Mouse (Mus musculus) gonadal fat pad, adult 2 months (tissue): ENCODE data around the gene Dcpp1. TPM values are rescaled to one million over a fixed set of nuclear protein-coding genes. Genes with fewer than 3 reads are reported as not detected.

Source experiments
- DNase-seq: peaks from one replicate; pipeline ENCODE4 v3.0.0-alpha.2; 2012; ENCODE audit warnings: low read depth
- polyA plus RNA-seq: library from polyadenylated mRNA; depleted of rRNA; stranded (reverse); fragments of >200 nt; gene quantifications from 2 replicates; pipeline ENCODE4 v1.2.3, GENCODE M21; 2012; rRNA removed

Gene Dcpp1
- polyA plus RNA-seq, 1 experiment: not detected

DNA sequence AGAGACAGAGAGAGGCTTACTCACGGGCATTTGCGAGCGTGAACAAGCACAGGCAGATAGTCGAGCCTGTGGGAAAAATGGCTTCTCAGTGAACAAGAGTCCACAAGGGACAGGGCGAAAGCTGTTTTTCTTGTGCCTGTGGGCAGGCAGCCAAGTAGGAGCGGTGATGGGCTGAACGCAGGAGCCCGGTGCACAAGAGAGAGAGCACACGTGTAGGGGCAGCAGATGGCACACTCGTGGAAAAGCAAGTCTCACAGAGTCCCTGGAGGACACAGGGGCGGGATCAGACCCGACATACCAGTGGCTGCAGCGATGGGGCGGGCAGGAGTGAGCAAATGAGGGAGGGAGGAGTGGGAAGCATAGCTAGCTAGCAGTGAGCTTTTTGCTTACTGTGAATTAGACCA is 44.4 kb downstream of the Dcpp1 start:
- DNase-seq: no peak

DNA sequence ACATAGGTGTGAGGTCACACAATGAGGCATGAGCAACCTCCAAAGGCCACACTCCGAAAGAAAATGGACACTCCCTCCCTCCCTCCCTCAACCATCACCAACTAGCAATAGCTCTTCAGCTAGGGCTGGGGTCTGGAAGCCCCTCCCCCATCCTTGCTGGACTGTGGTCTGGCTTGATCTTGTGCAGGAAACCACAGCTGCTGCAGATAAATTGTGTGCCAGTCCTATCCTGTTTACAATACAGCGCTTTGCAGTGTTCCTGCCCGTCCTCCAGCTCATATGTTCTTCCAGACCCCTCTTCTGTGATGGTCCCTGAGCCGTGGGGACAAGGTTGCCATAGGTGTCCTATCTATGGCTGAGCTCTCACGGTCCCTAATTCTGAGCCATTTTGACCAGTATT is 50.5 kb downstream of the Dcpp1 start:
- DNase-seq: no peak

Other genes starting within 250 kb of the Dcpp1 start
- gene Mmp25, start 235.6 kb upstream of the Dcpp1 start, polyA plus RNA-seq: 0.30 and 0.32 TPM in 2 replicates
- gene Bicdl2, start 220.4 kb upstream of the Dcpp1 start, polyA plus RNA-seq: 1.7 TPM in 2 replicates
- 326 and 359 TPM in 2 replicates for gene Hcfc1r1, start 207.3 kb upstream of the Dcpp1 start, polyA plus RNA-seq
- gene Thoc6, start 207.0 kb upstream of the Dcpp1 start, polyA plus RNA-seq: 15.7 and 21.4 TPM in 2 replicates
- 17.6 and 20.9 TPM in 2 replicates for gene Tnfrsf12a, start 203.4 kb upstream of the Dcpp1 start, polyA plus RNA-seq
- gene Cldn6, start 201.6 kb upstream of the Dcpp1 start, polyA plus RNA-seq: 1.9 and 2.0 TPM in 2 replicates
- 0.99 and 1.7 TPM in 2 replicates for gene Cldn9, start 196.8 kb upstream of the Dcpp1 start, polyA plus RNA-seq
- 0.16 and 0.28 TPM in 2 replicates for gene 1520401A03Rik, start 158.1 kb upstream of the Dcpp1 start, polyA plus RNA-seq
- gene Pkmyt1, start 154.5 kb upstream of the Dcpp1 start, polyA plus RNA-seq: 14.9 and 15.7 TPM in 2 replicates
- gene Paqr4, start 140.0 kb upstream of the Dcpp1 start, polyA plus RNA-seq: 27.7 and 28.9 TPM in 2 replicates
- gene Kremen2, start 135.0 kb upstream of the Dcpp1 start, polyA plus RNA-seq: 0.43 and 0.57 TPM in 2 replicates
- 52.1 and 54.6 TPM in 2 replicates for gene Flywch1, start 109.3 kb upstream of the Dcpp1 start, polyA plus RNA-seq
- gene Flywch2, start 94.8 kb upstream of the Dcpp1 start, polyA plus RNA-seq: 14.1 and 15.4 TPM in 2 replicates
- 381 and 457 TPM in 2 replicates for gene Srrm2, start 90.3 kb upstream of the Dcpp1 start, polyA plus RNA-seq
- gene Elob, start 51.7 kb upstream of the Dcpp1 start, polyA plus RNA-seq: 689 and 774 TPM in 2 replicates
- 3.5 and 5.6 TPM in 2 replicates for gene Prss33, start 44.8 kb upstream of the Dcpp1 start, polyA plus RNA-seq
- gene Prss32, start 37.0 kb upstream of the Dcpp1 start, polyA plus RNA-seq: 0.19 TPM in 1 of 2 replicates, not detected in the other
- gene Prss41, start 36.7 kb upstream of the Dcpp1 start, polyA plus RNA-seq: 0.77 and 1.0 TPM in 2 replicates
- gene Prss21, start 12.8 kb upstream of the Dcpp1 start, polyA plus RNA-seq: 0.18 and 0.76 TPM in 2 replicates
- gene Dcpp2, start within 50 bp of the Dcpp1 start, polyA plus RNA-seq: not detected in 2 replicates
- gene Dcpp3, start 36.6 kb downstream of the Dcpp1 start, polyA plus RNA-seq: not detected in 2 replicates
- gene Sbp, start 60.8 kb downstream of the Dcpp1 start, polyA plus RNA-seq: not detected in 2 replicates
- not detected in 2 replicates for gene Sbpl, start 74.4 kb downstream of the Dcpp1 start, polyA plus RNA-seq
- 0.46 and 0.53 TPM in 2 replicates for gene Prss30, start 99.7 kb downstream of the Dcpp1 start, polyA plus RNA-seq
- 0.15 and 0.18 TPM in 2 replicates for gene Prss22, start 117.2 kb downstream of the Dcpp1 start, polyA plus RNA-seq
- 1.6 and 2.8 TPM in 2 replicates for gene Prss27, start 157.3 kb downstream of the Dcpp1 start, polyA plus RNA-seq
- 23.0 and 27.2 TPM in 2 replicates for gene Kctd5, start 192.6 kb downstream of the Dcpp1 start, polyA plus RNA-seq